Mouse (Mus musculus) forebrain, embryonic 16.5 days (tissue): ENCODE measurements around the gene Olfr693. TPM values are rescaled to one million over a fixed set of nuclear protein-coding genes. Genes with fewer than 3 reads are reported as not detected.
"Not testable (repeated sequence)": the region's sequence is repeated elsewhere in the genome, so short reads cannot be mapped to it uniquely, and the experiment has no call there.

Experiments used
- ATAC-seq: fragments of 200-750 bp; cut with Nextera tagmentation; 2 replicates; pipeline ENCODE4 v1.8.0; 2017; ENCODE audit warnings: mild to moderate bottlenecking, moderate library complexity
- H3K27ac ChIP-seq: fragments of 300-500 bp; sonication (generic); 2 replicates; pipeline ENCODE4 v1.5.1; 2014; ENCODE audit warnings: low read length, control low read depth
- H3K27me3 ChIP-seq: fragments of 300-500 bp; sonication (generic); replicated peaks from 2 replicates; pipeline ENCODE4 v1.6.1; 2014; ENCODE audit warnings: low read length; ENCODE audit not compliant: control insufficient read depth, insufficient read depth
- H3K36me3 ChIP-seq: fragments of 300-500 bp; sonication (generic); 2 replicates; pipeline ENCODE4 v1.6.1; 2014; ENCODE audit not compliant: control insufficient read depth, insufficient read depth
- H3K4me1 ChIP-seq: fragments of 300-500 bp; sonication (generic); replicated peaks from 2 replicates; pipeline ENCODE4 v1.6.1; 2014; ENCODE audit warnings: low read length; ENCODE audit not compliant: control insufficient read depth, insufficient read depth
- H3K4me2 ChIP-seq: fragments of 300-500 bp; sonication (generic); 2 replicates; pipeline ENCODE4 v1.6.1; 2014; ENCODE audit warnings: mild to moderate bottlenecking, low read length, control low read depth
- H3K4me3 ChIP-seq: fragments of 300-500 bp; sonication (generic); replicated peaks from 2 replicates; pipeline ENCODE4 v1.5.1; 2014; ENCODE audit warnings: mild to moderate bottlenecking, low read length, control low read depth
- H3K9ac ChIP-seq: fragments of 300-500 bp; sonication (generic); replicated peaks from 2 replicates; pipeline ENCODE4 v1.6.1; 2014; ENCODE audit warnings: low read depth, low read length, control low read depth
- H3K9me3 ChIP-seq: fragments of 300-500 bp; sonication (generic); 2 replicates; pipeline ENCODE4 v1.6.1; 2016; ENCODE audit warnings: low read length; ENCODE audit not compliant: control insufficient read depth
- WGBS: fragments of 180-500 bp; shearing (Covaris S2); extraction: QIAGEN DNeasy Blood & Tissue Kit; methylation state at CpG from one replicate; pipeline ENCODE4 v1.1.7; 2014; 5-methylcytosine and 5-hydroxymethylcytosine counted together
- polyA plus RNA-seq: library from polyadenylated mRNA; unstranded; fragments of >200 nt; fragmentation: Nextera tagmentation; extraction: Ambion mirVana; gene quantifications from 2 replicates; pipeline ENCODE4 v1.2.1, GENCODE M21; 2015

The Olfr693 gene
- polyA plus RNA-seq = not detected in 2 replicates

DNA sequence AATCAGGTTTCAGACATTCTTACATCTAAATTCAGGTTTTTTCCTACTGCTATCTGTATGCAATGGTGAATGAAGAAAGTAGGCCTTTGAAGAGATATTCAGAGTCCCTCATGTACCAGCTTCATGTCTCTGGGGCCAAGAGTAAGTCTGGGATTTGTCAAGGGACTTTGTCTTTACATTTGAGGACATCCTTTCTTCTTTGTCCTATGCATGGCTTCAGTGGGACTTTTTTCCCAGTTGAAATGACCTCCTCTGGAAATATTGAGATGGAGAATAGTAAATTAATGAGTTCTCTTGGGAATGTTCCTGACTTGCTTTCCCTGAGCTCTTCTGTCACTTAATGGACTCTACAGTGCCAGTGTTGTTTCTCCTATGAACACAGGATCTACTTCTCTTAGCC, at the start of gene Olfr693:
Olfr693 (minus strand) TSS at position 101 of the 400 bp plus-strand sequence.
- ATAC-seq = no peak
- no peak within 1 kb of the TSS for H3K4me2 ChIP-seq
- H3K4me1 ChIP-seq = no peaks in the 10 kb centered on the region
- H3K9ac ChIP-seq = no peak within 1 kb of the TSS
- no peaks in the 10 kb centered on the region for H3K9me3 ChIP-seq
- H3K27ac ChIP-seq = no peak within 1 kb of the TSS
- H3K27me3 ChIP-seq = no peaks in the 10 kb centered on the region
- H3K36me3 ChIP-seq = no peaks in the 10 kb centered on the region
- H3K4me3 ChIP-seq = no peak within 1 kb of the TSS

- WGBS = 91% methylated on average over 2 of the region's 2 CpGs
- H3K36me3 ChIP-seq, ATAC-seq: not testable (repeated sequence)
Observed at GRCm38 (mm10) chr7:106725654-106726053, 45.3 kb upstream of the Olfr693 start.

GRCm38 (mm10) chr7:106716296-106716695, 35.9 kb upstream of the Olfr693 start, which contains the start of gene Olfr695:
Gene Olfr695 (minus strand): TSS chr7:106716396.
- Histone ChIP-seq H3K9me3 (no peaks in the 10 kb centered on the region), H3K4me3 (no peak within 1 kb of the TSS), H3K27me3 (no peaks in the 10 kb centered on the region), H3K9ac (no peak within 1 kb of the TSS), H3K4me2 (no peak within 1 kb of the TSS), H3K4me1 (no peaks in the 10 kb centered on the region), H3K27ac (no peak within 1 kb of the TSS), H3K36me3 (no peaks in the 10 kb centered on the region)
- ATAC-seq = no peak

More at GRCm38 (mm10) chr7:106725654-106726053, 45.3 kb upstream of the Olfr693 start:
- H3K9me3 ChIP-seq, H3K4me1 ChIP-seq, H3K4me2 ChIP-seq, H3K27ac ChIP-seq, H3K27me3 ChIP-seq, H3K4me3 ChIP-seq, H3K9ac ChIP-seq: not testable (repeated sequence)

DNA sequence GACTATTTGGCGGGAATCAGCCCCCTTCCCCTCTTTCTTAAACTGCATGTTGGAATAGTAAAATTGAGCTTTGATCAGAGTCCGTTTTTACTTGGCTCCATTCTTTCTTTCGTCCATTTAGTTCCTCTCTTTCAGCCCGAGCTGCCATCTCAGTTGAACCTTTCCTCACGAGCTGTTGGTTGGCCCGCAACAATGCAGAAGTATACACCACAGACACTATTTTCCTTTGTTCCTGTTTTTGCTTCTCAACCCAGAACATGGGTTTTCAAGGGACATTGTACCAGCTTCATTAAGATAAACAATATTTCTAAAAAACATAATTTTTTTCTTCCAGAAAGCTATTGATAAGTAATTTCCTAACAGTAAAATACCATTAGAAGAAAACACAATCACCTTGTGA, 31.1 kb upstream of the Olfr693 start:
- Histone ChIP-seq H3K9me3 (no peaks in the 10 kb centered on the region), H3K4me2 (no peak overlapping the region), H3K27me3 (no peaks in the 10 kb centered on the region), H3K9ac (no peak overlapping the region), H3K27ac (no peak overlapping the region), H3K4me1 (no peaks in the 10 kb centered on the region), H3K36me3 (no peaks in the 10 kb centered on the region), H3K4me3 (no peak overlapping the region)
- WGBS = 94% methylated on average over 6 of the region's 6 CpGs
- ATAC-seq = no peak

DNA sequence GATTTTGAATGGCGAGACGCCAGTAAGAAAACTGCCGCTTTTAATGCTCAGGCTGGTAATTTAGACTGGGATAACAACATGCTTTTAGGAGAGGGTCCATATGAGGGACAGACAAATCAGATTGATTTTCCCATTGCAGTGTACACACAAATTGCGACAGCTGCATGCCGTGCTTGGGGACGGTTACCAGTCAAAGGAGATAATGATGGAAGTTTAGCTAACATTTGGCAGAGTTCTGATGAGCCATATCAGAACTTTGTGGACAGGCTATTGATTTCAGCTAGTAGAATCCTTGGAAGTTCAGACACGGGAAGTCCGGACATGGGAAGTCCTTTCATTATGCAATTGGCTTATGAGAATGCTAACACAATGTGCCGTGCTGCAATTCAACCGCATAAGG, 27.3 kb upstream of the Olfr693 start:
- H3K4me3 ChIP-seq, H3K27ac ChIP-seq, H3K36me3 ChIP-seq, H3K9ac ChIP-seq, H3K4me2 ChIP-seq, H3K4me1 ChIP-seq, H3K27me3 ChIP-seq, H3K9me3 ChIP-seq, ATAC-seq: not testable (repeated sequence)
- 89% methylated on average over 10 of the region's 10 CpGs for WGBS

DNA sequence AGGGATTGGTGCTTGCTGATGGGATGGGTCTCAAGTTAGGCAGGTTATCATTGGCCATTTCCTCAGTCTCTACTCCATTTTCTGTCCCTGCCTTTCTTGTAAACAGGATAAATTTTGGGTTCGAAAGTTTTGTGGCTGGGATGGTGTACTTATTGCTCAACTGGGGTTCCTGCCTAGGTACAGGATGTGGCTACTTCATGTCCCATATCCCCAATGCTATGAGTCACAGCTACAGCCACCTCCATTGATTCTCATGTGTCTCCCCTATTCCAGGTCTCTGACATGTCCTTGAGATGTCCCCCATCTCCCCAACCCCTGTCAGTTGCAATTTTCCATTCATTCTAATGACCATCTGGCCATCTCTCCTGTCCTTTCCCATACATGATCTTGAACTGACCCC, 16.5 kb upstream of the Olfr693 start:
- no peak overlapping the region for H3K4me3 ChIP-seq
- ATAC-seq = no peak
- H3K36me3 ChIP-seq = no peaks in the 10 kb centered on the region
- no peak overlapping the region for H3K9ac ChIP-seq
- no peaks in the 10 kb centered on the region for H3K9me3 ChIP-seq
- no peak overlapping the region for H3K27ac ChIP-seq
- H3K4me2 ChIP-seq = no peak overlapping the region
- no peaks in the 10 kb centered on the region for H3K4me1 ChIP-seq
- no peaks in the 10 kb centered on the region for H3K27me3 ChIP-seq
- 88% methylated on average over 1 of the region's 1 CpGs for WGBS

- H3K9ac ChIP-seq = no peak overlapping the region
- no peaks in the 10 kb centered on the region for H3K27me3 ChIP-seq
- no peak overlapping the region for H3K4me3 ChIP-seq
- H3K27ac ChIP-seq = no peak overlapping the region
- no peaks in the 10 kb centered on the region for H3K36me3 ChIP-seq
- ATAC-seq = no peak
- no peaks in the 10 kb centered on the region for H3K9me3 ChIP-seq
- WGBS = 88% methylated on average over 3 of the region's 3 CpGs
- H3K4me1 ChIP-seq = no peaks in the 10 kb centered on the region
- H3K4me2 ChIP-seq = no peak overlapping the region
Observed at GRCm38 (mm10) chr7:106692976-106693375, 12.6 kb upstream of the Olfr693 start.

GRCm38 (mm10) chr7:106691714-106692113, 11.3 kb upstream of the Olfr693 start, which contains the start of gene Olfr694:
Gene Olfr694 (minus strand): TSS chr7:106691814.
- H3K9me3 ChIP-seq = no peaks in the 10 kb centered on the region
- no peaks in the 10 kb centered on the region for H3K4me1 ChIP-seq
- H3K36me3 ChIP-seq = no peaks in the 10 kb centered on the region
- H3K27me3 ChIP-seq = no peaks in the 10 kb centered on the region
- H3K4me2 ChIP-seq = no peak within 1 kb of the TSS
- WGBS = 89% methylated on average over 1 of the region's 1 CpGs
- H3K4me3 ChIP-seq = no peak within 1 kb of the TSS
- no peak within 1 kb of the TSS for H3K9ac ChIP-seq
- no peak for ATAC-seq
- no peak within 1 kb of the TSS for H3K27ac ChIP-seq

- Histone ChIP-seq H3K27me3 (no peaks in the 10 kb centered on the region), H3K36me3 (no peaks in the 10 kb centered on the region), H3K4me1 (no peaks in the 10 kb centered on the region), H3K4me2 (no peak overlapping the region), H3K9ac (no peak overlapping the region), H3K27ac (no peak overlapping the region), H3K9me3 (no peaks in the 10 kb centered on the region), H3K4me3 (no peak overlapping the region)
- WGBS = 86% methylated on average over 2 of the region's 2 CpGs
- ATAC-seq = no peak
Observed at GRCm38 (mm10) chr7:106685382-106685781, 5.0 kb upstream of the Olfr693 start.

DNA sequence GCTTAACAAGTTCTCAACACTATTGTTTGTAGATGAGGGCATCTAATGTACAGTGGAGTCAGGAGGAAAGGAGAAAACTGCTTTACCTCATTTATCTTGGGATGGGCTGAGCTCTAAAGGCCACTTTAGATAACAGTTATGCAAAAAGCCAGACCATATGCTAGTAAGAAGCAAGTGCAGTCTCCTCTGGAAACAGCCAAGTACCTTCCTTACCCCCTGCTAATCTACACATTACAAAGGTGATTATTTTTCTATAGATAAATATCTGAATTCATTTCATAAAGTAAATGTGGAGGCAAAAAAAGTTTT, 28.1 kb downstream of the Olfr693 start:
- Histone ChIP-seq H3K4me3 (no peak overlapping the region), H3K9me3 (0 out of 2 replicates have a peak, but pooled peaks cover 2% of the 10 kb centered on the region), H3K4me1 (no peaks in the 10 kb centered on the region), H3K9ac (no peak overlapping the region), H3K36me3 (no peaks in the 10 kb centered on the region), H3K4me2 (no peak overlapping the region), H3K27me3 (no peaks in the 10 kb centered on the region), H3K27ac (no peak overlapping the region)
- ATAC-seq = no peak
